Mouse (Mus musculus) CD4-positive, CD25-positive, alpha-beta regulatory T cell, adult 4 months (primary cell): ENCODE results near the gene Rpe. TPM values are rescaled to one million over a fixed set of nuclear protein-coding genes. Genes with fewer than 3 reads are reported as not detected.

Experiments used
- polyA plus RNA-seq, 2 experiments: library from polyadenylated mRNA; unstranded; fragments of 100-300 nt; shearing (Covaris generic); gene quantifications; one replicate each; pipeline ENCODE4 v1.2.1; 2017

Rpe gene
- polyA plus RNA-seq, 2 experiments from 2014 or later = 48.0 to 48.3 TPM

Other genes with a start within 250 kb of the Rpe start
- not detected for gene Unc80, start 232.5 kb upstream of the Rpe start, polyA plus RNA-seq
- gene Kansl1l, start 116.7 kb downstream of the Rpe start, polyA plus RNA-seq = 10 to 100 TPM in 1 of 2 experiments, 1 to 10 TPM in 1; 9.6 to 13.5 TPM
- 10 to 100 TPM; 36.1 to 43.2 TPM for gene Acadl, start 162.4 kb downstream of the Rpe start, polyA plus RNA-seq
- gene Myl1, start 244.6 kb downstream of the Rpe start, polyA plus RNA-seq = not detected